Mouse (Mus musculus) cerebellum, postnatal 4 days (tissue): ENCODE data around the gene Sclt1.

Source experiments
- DNase-seq, 2 experiments: peaks; one replicate each; pipeline ENCODE4 v3.0.0; 2022; ENCODE audit warnings: low spot score in 2 of 2, mixed read lengths in 1 of 2

Sclt1 gene

GRCm38 (mm10) chr3:41606330-41606664 is 136.0 kb downstream of the Sclt1 start:
- DNase-seq, result no peak

- no peak for DNase-seq
Measured at GRCm38 (mm10) chr3:41605601-41606329, 136.5 kb downstream of the Sclt1 start.

GRCm38 (mm10) chr3:41604629-41605321 is 137.5 kb downstream of the Sclt1 start:
- DNase-seq, result no peak

GRCm38 (mm10) chr3:41603470-41604019 is 138.8 kb downstream of the Sclt1 start:
- DNase-seq, result no peak

GRCm38 (mm10) chr3:41602933-41603332 is 139.4 kb downstream of the Sclt1 start:
- DNase-seq, result no peak

- no peak for DNase-seq
Measured at GRCm38 (mm10) chr3:41601226-41602020, 140.9 kb downstream of the Sclt1 start.

GRCm38 (mm10) chr3:41599806-41600589 is 142.3 kb downstream of the Sclt1 start:
- peak in 1 of 2 experiments; percentile 72 for DNase-seq

- no peak for DNase-seq
Measured at GRCm38 (mm10) chr3:41599226-41599625, 143.1 kb downstream of the Sclt1 start.

- DNase-seq, result no peak
Measured at GRCm38 (mm10) chr3:41598412-41598811, 143.9 kb downstream of the Sclt1 start.

GRCm38 (mm10) chr3:41597036-41597435 is 145.3 kb downstream of the Sclt1 start:
- no peak for DNase-seq

- DNase-seq, result no peak
Measured at GRCm38 (mm10) chr3:41595010-41595409, 147.3 kb downstream of the Sclt1 start.

GRCm38 (mm10) chr3:41594097-41594879 is 148.0 kb downstream of the Sclt1 start:
- no peak for DNase-seq

- no peak for DNase-seq
Measured at GRCm38 (mm10) chr3:41592805-41593204, 149.5 kb downstream of the Sclt1 start.

- no peak for DNase-seq
Measured at GRCm38 (mm10) chr3:41591651-41592170, 150.6 kb downstream of the Sclt1 start.

- DNase-seq, result no peak
Measured at GRCm38 (mm10) chr3:41590695-41591559, 151.4 kb downstream of the Sclt1 start.

- no peak for DNase-seq
Measured at GRCm38 (mm10) chr3:41589988-41590387, 152.3 kb downstream of the Sclt1 start.

- no peak for DNase-seq
Measured at GRCm38 (mm10) chr3:41589246-41589914, 152.9 kb downstream of the Sclt1 start.

- DNase-seq, result no peak
Measured at GRCm38 (mm10) chr3:41588495-41588894, 153.8 kb downstream of the Sclt1 start.

- no peak for DNase-seq
Measured at GRCm38 (mm10) chr3:41587588-41587987, 154.7 kb downstream of the Sclt1 start.
